Mouse (Mus musculus) kidney, postnatal 36 days (tissue): ENCODE measurements at regions not wholly inside any gene's neighbourhood (a gene's known extent, or its start where the extent isn't known, plus 50 kb on each side); places are given as distances from the start of the nearest gene placed in this dataset.
A peak's percentile ranks its signal among the peaks of the same experiment; 100 is the strongest.

Experiments used
- DNase-seq, 2 experiments: peaks; one replicate each; pipeline ENCODE4 v3.0.0; 2021 to 2022; ENCODE audit warnings: mixed read lengths in 2 of 2

GRCm38 (mm10) chr7:113441906-113442305 is 53.5 kb upstream of the Pth start:
- DNase-seq, result peak; percentile 25 to 41

GRCm38 (mm10) chr7:113443566-113443965 is 55.2 kb upstream of the Pth start:
- DNase-seq, result peak; percentile 41 to 65

DNA sequence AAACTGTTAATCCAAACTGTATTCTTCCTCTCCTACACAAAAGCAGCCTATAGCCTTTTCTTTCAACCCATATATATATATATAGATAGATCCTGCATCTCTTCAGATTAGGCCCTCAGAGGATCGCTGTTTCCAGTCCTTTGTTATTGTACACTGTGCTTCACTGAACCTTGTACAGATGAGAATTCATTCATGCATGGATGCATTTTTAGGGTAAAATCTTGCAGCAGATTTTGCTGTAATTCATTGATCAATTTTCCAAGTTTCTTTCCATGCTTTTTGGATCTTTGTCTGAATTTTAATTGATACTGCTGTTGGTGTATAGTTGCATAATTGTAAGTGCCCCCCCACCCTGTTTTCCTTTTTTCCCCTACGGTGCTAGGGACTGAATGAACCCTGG is 56.6 kb upstream of the Pth start:
- DNase-seq, result no peak

DNA sequence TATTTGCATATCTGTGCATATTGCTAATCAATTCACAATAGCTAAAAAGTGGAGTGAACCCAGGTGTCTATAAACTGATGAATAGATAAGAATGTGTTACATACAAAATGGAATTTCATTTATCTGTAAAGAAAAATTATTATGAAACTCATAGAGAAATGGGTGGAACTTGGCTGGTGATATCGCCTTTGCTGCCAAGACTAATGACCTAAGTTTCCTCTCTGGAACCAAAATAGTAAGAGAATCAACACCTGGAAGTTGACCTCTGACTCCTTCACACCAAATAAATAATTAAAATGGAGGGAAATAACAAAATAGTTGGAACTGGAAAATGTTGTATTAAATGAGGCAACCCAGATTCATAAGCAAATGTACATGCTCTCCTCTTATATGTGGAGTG is 53.2 kb upstream of the Far1 start:
- peak; percentile 28 to 48 for DNase-seq

DNA sequence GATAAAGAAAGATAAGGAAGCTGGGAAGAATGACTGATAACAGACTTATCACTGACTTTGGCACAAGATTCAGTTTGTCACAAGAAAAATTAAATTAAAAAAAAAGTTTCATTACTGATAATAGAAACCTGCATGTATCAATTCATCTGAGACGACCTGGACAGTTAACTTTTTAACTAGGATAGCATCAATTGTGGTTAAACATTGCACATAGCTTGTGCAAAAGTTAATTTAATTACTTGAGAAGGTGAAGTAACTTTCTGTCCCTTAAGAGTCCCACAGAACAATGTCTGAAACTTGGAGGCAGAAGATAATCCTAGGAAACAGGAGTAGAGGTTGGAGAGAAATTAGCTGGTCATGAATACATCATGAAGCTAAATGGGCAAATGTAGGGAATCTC is 51.3 kb upstream of the Far1 start:
- no peak for DNase-seq
